Mouse (Mus musculus): ENCODE measurements around the gene Sv2b. TPM values are rescaled to one million over a fixed set of nuclear protein-coding genes. Genes with fewer than 3 reads are reported as not detected.

Sv2b gene
- polyA plus RNA-seq, 1 experiment from 2014 or later, result 20.0 TPM

GRCm38 (mm10) chr7:75141919-75142700, 167.0 kb downstream of the Sv2b start:
- Histone ChIP-seq H3K4me3 (replicated peaks; ENCODE audit: low read length) (peak overlapping the region; percentile 26), H3K4me2 (replicated peaks) (peak overlapping the region; percentile 56), H3K9ac (peak overlapping the region; percentile 44; the same call in 1 of the 2 replicates), H3K9me3 (ENCODE audit: control insufficient read depth, low read length) (no peaks in the 10 kb centered on the region), H3K27ac (0 out of 2 replicates have a peak overlapping the region, but pooled peaks have one; percentile 48), H3K27me3 (ENCODE audit: control insufficient read depth, insufficient read depth, low read length) (no peaks in the 10 kb centered on the region; the same call in 1 of the 2 replicates), H3K4me1 (replicated peaks; ENCODE audit: control insufficient read depth, insufficient read depth, low read length) (peaks cover 10% of the 10 kb centered on the region; the same call in 1 of the 2 replicates), H3K36me3 (replicated peaks; ENCODE audit: control insufficient read depth, insufficient read depth) (no peaks in the 10 kb centered on the region)
- peak; percentile 40; the same call in 1 of the 2 replicates for ATAC-seq (ENCODE audit: low FRiP score)
- DNase-seq (ENCODE audit: low spot score), result peak; percentile 38
- 11% methylated on average over 17 of the region's 17 CpGs for WGBS

- no peaks in the 10 kb centered on the region for H3K9me3 ChIP-seq (ENCODE audit: control insufficient read depth, low read length)
- H3K27ac ChIP-seq, result no peak overlapping the region
- DNase-seq (ENCODE audit: low spot score) (no peak), ATAC-seq (ENCODE audit: low FRiP score) (no peak)
- no peak overlapping the region for H3K9ac ChIP-seq
- peaks cover 10% of the 10 kb centered on the region; the same call in 1 of the 2 replicates for H3K4me1 ChIP-seq (replicated peaks; ENCODE audit: control insufficient read depth, insufficient read depth, low read length)
- no peak overlapping the region for H3K4me2 ChIP-seq (replicated peaks)
- H3K4me3 ChIP-seq (replicated peaks; ENCODE audit: low read length), result no peak overlapping the region
- whole genome bisulfite sequencing, result 98% methylated on average over 2 of the region's 2 CpGs
- H3K36me3 ChIP-seq (replicated peaks; ENCODE audit: control insufficient read depth, insufficient read depth), result no peaks in the 10 kb centered on the region
- H3K27me3 ChIP-seq (ENCODE audit: control insufficient read depth, insufficient read depth, low read length), result no peaks in the 10 kb centered on the region; the same call in 1 of the 2 replicates
Measured at GRCm38 (mm10) chr7:75139306-75139705, 169.8 kb downstream of the Sv2b start.

- no peak overlapping the region for H3K9ac ChIP-seq
- no peaks in the 10 kb centered on the region for H3K4me1 ChIP-seq (replicated peaks; ENCODE audit: control insufficient read depth, insufficient read depth, low read length)
- no peaks in the 10 kb centered on the region for H3K36me3 ChIP-seq (replicated peaks; ENCODE audit: control insufficient read depth, insufficient read depth)
- peak; percentile 57; the same call in 1 of the 2 replicates for ATAC-seq (ENCODE audit: low FRiP score)
- 0 out of 2 replicates have a peak overlapping the region, but pooled peaks have one; percentile 12 for H3K4me2 ChIP-seq (replicated peaks)
- WGBS, result 23% methylated on average over 15 of the region's 15 CpGs
- no peak overlapping the region for H3K27ac ChIP-seq
- H3K27me3 ChIP-seq (ENCODE audit: control insufficient read depth, insufficient read depth, low read length), result no peaks in the 10 kb centered on the region
- DNase-seq (ENCODE audit: low spot score), result peak; percentile 84
- H3K4me3 ChIP-seq (replicated peaks; ENCODE audit: low read length), result no peak overlapping the region
- no peaks in the 10 kb centered on the region for H3K9me3 ChIP-seq (ENCODE audit: control insufficient read depth, low read length)
Measured at GRCm38 (mm10) chr7:75134710-75135617, 174.1 kb downstream of the Sv2b start.

- ATAC-seq (ENCODE audit: low FRiP score) (no peak), DNase-seq (ENCODE audit: low spot score) (no peak)
- 88% methylated on average over 4 of the region's 4 CpGs for WGBS
- Histone ChIP-seq H3K4me1 (replicated peaks; ENCODE audit: control insufficient read depth, insufficient read depth, low read length) (no peaks in the 10 kb centered on the region), H3K27ac (no peak overlapping the region), H3K4me3 (replicated peaks; ENCODE audit: low read length) (no peak overlapping the region), H3K9ac (no peak overlapping the region), H3K27me3 (ENCODE audit: control insufficient read depth, insufficient read depth, low read length) (no peaks in the 10 kb centered on the region), H3K4me2 (replicated peaks) (no peak overlapping the region), H3K36me3 (replicated peaks; ENCODE audit: control insufficient read depth, insufficient read depth) (no peaks in the 10 kb centered on the region), H3K9me3 (ENCODE audit: control insufficient read depth, low read length) (no peaks in the 10 kb centered on the region)
Measured at GRCm38 (mm10) chr7:75128036-75128435, 181.0 kb downstream of the Sv2b start.

GRCm38 (mm10) chr7:75124067-75124466, 185.0 kb downstream of the Sv2b start:
- ATAC-seq (ENCODE audit: low FRiP score), result no peak
- WGBS, result 86% methylated on average over 5 of the region's 5 CpGs
- no peak overlapping the region for H3K9ac ChIP-seq

GRCm38 (mm10) chr7:75118022-75118673, 190.9 kb downstream of the Sv2b start:
- Histone ChIP-seq H3K4me3 (replicated peaks; ENCODE audit: low read length) (peak overlapping the region; percentile 27), H3K4me1 (replicated peaks; ENCODE audit: control insufficient read depth, insufficient read depth, low read length) (no peaks in the 10 kb centered on the region), H3K36me3 (replicated peaks; ENCODE audit: control insufficient read depth, insufficient read depth) (no peaks in the 10 kb centered on the region), H3K27me3 (ENCODE audit: control insufficient read depth, insufficient read depth, low read length) (no peaks in the 10 kb centered on the region), H3K27ac (peak overlapping the region; percentile 65), H3K4me2 (replicated peaks) (peak overlapping the region; percentile 56), H3K9ac (peak overlapping the region; percentile 52; the same call in 1 of the 2 replicates), H3K9me3 (ENCODE audit: control insufficient read depth, low read length) (no peaks in the 10 kb centered on the region)
- DNase-seq (ENCODE audit: low spot score) (peak; percentile 78), ATAC-seq (ENCODE audit: low FRiP score) (peak; percentile 86)
- WGBS, result 42% methylated on average over 7 of the region's 7 CpGs

More at GRCm38 (mm10) chr7:75124067-75124466, 185.0 kb downstream of the Sv2b start:
- Histone ChIP-seq H3K4me1 (replicated peaks; ENCODE audit: control insufficient read depth, insufficient read depth, low read length) (no peaks in the 10 kb centered on the region), H3K4me3 (replicated peaks; ENCODE audit: low read length) (no peak overlapping the region), H3K27ac (no peak overlapping the region), H3K27me3 (ENCODE audit: control insufficient read depth, insufficient read depth, low read length) (no peaks in the 10 kb centered on the region), H3K4me2 (replicated peaks) (no peak overlapping the region), H3K9me3 (ENCODE audit: control insufficient read depth, low read length) (no peaks in the 10 kb centered on the region), H3K36me3 (replicated peaks; ENCODE audit: control insufficient read depth, insufficient read depth) (no peaks in the 10 kb centered on the region)
- DNase-seq (ENCODE audit: low spot score), result no peak

GRCm38 (mm10) chr7:75110689-75111088, 198.4 kb downstream of the Sv2b start:
- Histone ChIP-seq H3K9me3 (ENCODE audit: control insufficient read depth, low read length) (no peaks in the 10 kb centered on the region), H3K36me3 (replicated peaks; ENCODE audit: control insufficient read depth, insufficient read depth) (no peaks in the 10 kb centered on the region), H3K4me2 (replicated peaks) (no peak overlapping the region), H3K4me1 (replicated peaks; ENCODE audit: control insufficient read depth, insufficient read depth, low read length) (no peaks in the 10 kb centered on the region), H3K9ac (no peak overlapping the region), H3K27ac (no peak overlapping the region), H3K4me3 (replicated peaks; ENCODE audit: low read length) (no peak overlapping the region), H3K27me3 (ENCODE audit: control insufficient read depth, insufficient read depth, low read length) (no peaks in the 10 kb centered on the region)
- ATAC-seq (ENCODE audit: low FRiP score) (0 out of 2 replicates have a peak, but pooled peaks have one; percentile 48), DNase-seq (ENCODE audit: low spot score) (peak; percentile 84)
- 13% methylated on average over 6 of the region's 6 CpGs for WGBS

- Histone ChIP-seq H3K4me2 (replicated peaks) (no peak overlapping the region), H3K9ac (no peak overlapping the region), H3K27me3 (ENCODE audit: control insufficient read depth, insufficient read depth, low read length) (no peaks in the 10 kb centered on the region), H3K4me3 (replicated peaks; ENCODE audit: low read length) (no peak overlapping the region), H3K9me3 (ENCODE audit: control insufficient read depth, low read length) (no peaks in the 10 kb centered on the region), H3K27ac (no peak overlapping the region), H3K36me3 (replicated peaks; ENCODE audit: control insufficient read depth, insufficient read depth) (no peaks in the 10 kb centered on the region), H3K4me1 (replicated peaks; ENCODE audit: control insufficient read depth, insufficient read depth, low read length) (no peaks in the 10 kb centered on the region)
- ATAC-seq (ENCODE audit: low FRiP score) (no peak), DNase-seq (ENCODE audit: low spot score) (peak; percentile 71)
Measured at GRCm38 (mm10) chr7:75107441-75107840, 201.6 kb downstream of the Sv2b start.

All from hindbrain, embryonic 14.5 days (tissue).